Mouse (Mus musculus): ENCODE results near the gene Rbm45. TPM values are rescaled to one million over a fixed set of nuclear protein-coding genes. Genes with fewer than 3 reads are reported as not detected.

Gene Rbm45
- polyA plus RNA-seq, 1 experiment from 2014 or later = 7.9 TPM

DNA sequence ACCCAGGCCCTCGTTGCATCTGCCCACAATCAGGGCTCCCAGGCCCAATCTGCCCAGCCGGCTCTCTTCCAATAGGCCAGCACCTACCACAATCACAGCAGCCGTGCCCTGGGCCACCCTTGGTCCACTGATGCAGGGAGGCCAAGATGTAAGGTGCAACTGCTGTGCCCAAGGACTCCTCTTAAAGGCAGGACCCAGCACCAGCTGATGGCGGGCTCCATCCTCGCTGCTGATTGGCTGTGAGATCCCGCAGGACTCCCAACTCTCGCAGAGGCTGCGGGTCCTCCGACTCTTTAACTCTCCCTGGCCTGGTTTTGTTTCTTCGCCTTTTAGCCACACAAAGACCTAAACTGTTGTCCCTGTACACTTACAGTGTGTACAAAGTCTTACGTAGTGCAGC, 9.6 kb upstream of the Rbm45 start, which contains the start of gene Cyct:
Gene Cyct (minus strand): TSS at position 225 of the 400 bp plus-strand sequence.
- no peaks in the 10 kb centered on the region for H3K4me1 ChIP-seq
- no peak within 1 kb of the TSS for H3K4me3 ChIP-seq
- ATAC-seq = no peak
- H3K9me3 ChIP-seq (replicated peaks) = no peaks in the 10 kb centered on the region
- H3K27ac ChIP-seq = no peak within 1 kb of the TSS
- no peak within 1 kb of the TSS for H3K4me2 ChIP-seq
- no peaks in the 10 kb centered on the region for H3K36me3 ChIP-seq
- H3K9ac ChIP-seq = no peak within 1 kb of the TSS
- no peaks in the 10 kb centered on the region for H3K27me3 ChIP-seq (replicated peaks)
- WGBS (ENCODE audit: insufficient replicate concordance) = 74% methylated on average over 11 of the region's 11 CpGs

DNA sequence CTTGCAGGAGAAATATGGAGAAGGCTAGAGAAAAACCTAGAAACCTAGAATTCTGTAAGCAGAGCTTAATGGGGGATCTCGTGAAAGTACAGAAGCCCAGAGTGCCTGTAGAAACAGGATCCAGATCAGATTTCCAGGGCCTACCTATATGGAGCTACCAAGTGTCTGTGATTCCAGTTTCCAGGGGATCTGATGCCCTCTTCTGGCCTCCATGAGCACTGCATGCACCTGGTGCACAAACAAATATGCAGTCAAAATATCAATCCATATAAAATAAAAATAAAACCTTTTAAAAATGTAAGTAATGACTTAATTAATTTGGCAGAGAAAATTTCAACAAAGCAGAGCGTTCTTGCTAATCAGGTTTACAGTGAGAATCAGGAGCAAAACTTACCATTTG, 7.7 kb upstream of the Rbm45 start:
- no peaks in the 10 kb centered on the region for H3K27me3 ChIP-seq (replicated peaks)
- H3K36me3 ChIP-seq = no peaks in the 10 kb centered on the region
- H3K9ac ChIP-seq = no peak overlapping the region
- no peak overlapping the region for H3K27ac ChIP-seq
- 41% methylated on average over 2 of the region's 2 CpGs for WGBS (ENCODE audit: insufficient replicate concordance)
- H3K4me2 ChIP-seq = no peak overlapping the region
- H3K9me3 ChIP-seq (replicated peaks) = no peaks in the 10 kb centered on the region
- no peak overlapping the region for H3K4me3 ChIP-seq
- H3K4me1 ChIP-seq = no peaks in the 10 kb centered on the region
- ATAC-seq = no peak

DNA sequence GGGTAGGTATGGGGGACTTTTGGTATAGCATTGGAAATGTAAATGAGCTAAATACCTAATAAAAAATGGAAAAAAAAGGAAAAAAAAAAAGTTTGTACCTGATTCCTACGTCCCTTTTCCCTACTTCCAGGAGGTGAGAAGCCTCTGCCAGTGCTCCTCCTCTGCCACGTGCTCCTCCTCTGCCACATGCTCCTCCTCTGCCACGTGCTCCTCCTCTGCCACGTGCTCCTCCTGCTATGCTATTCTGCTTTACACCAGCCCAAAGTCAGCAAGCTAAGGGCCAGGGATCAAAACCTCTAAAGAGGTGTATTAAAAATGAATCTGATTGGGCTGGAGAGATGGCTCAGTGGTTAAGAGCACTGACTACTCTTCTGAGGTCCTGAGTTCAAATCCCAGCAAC, 4.0 kb upstream of the Rbm45 start:
- peaks cover 15% of the 10 kb centered on the region for H3K4me1 ChIP-seq
- 57% methylated on average over 4 of the region's 4 CpGs for WGBS (ENCODE audit: insufficient replicate concordance)
- no peak overlapping the region for H3K4me3 ChIP-seq
- H3K4me2 ChIP-seq = no peak overlapping the region
- no peaks in the 10 kb centered on the region for H3K27me3 ChIP-seq (replicated peaks)
- H3K9me3 ChIP-seq (replicated peaks) = no peaks in the 10 kb centered on the region
- no peaks in the 10 kb centered on the region for H3K36me3 ChIP-seq
- H3K9ac ChIP-seq = no peak overlapping the region
- ATAC-seq = no peak
- no peak overlapping the region for H3K27ac ChIP-seq

DNA sequence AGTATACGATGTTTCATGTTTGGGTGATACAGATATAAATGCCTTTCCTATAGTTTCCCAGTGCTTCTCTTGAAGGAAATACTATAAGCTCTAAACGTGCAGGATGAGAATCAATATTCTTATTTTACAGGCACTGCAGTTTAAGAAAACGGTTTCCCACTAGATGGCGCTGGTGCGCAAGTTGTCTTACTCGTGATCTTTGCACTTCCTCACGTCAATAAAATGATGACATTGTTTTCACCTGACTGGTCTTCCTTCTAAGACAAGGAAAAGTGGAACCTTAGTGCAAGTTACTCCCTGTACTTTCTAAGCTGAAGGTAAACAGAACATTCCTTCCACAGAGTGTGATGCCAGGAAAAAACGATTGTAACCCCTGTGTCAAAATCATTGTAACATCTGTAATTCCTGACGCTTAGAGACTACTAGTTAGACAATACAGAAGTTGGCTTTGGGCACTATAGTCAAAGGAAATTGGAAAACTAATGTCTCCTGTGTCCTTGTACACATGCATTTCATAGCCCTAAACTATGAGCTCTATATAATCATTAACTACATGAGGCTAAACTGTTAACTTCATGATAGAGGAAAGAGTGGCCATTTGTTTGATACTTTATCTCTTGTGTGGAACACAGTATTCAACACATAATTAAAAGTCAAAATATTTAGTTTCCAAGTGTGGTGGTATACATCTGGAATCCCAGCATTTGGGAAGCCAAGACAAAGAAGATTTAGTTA, 2.4 kb upstream of the Rbm45 start:
- no peaks in the 10 kb centered on the region for H3K9me3 ChIP-seq (replicated peaks)
- H3K27me3 ChIP-seq (replicated peaks) = no peaks in the 10 kb centered on the region
- ATAC-seq = no peak
- H3K4me2 ChIP-seq = no peak overlapping the region
- H3K4me3 ChIP-seq = no peak overlapping the region
- peaks cover 31% of the 10 kb centered on the region for H3K4me1 ChIP-seq
- H3K9ac ChIP-seq = no peak overlapping the region
- no peak overlapping the region for H3K27ac ChIP-seq
- H3K36me3 ChIP-seq = peaks cover 4% of the 10 kb centered on the region; the same call in 1 of the 2 replicates
- WGBS (ENCODE audit: insufficient replicate concordance) = 14% methylated on average over 9 of the region's 9 CpGs

DNA sequence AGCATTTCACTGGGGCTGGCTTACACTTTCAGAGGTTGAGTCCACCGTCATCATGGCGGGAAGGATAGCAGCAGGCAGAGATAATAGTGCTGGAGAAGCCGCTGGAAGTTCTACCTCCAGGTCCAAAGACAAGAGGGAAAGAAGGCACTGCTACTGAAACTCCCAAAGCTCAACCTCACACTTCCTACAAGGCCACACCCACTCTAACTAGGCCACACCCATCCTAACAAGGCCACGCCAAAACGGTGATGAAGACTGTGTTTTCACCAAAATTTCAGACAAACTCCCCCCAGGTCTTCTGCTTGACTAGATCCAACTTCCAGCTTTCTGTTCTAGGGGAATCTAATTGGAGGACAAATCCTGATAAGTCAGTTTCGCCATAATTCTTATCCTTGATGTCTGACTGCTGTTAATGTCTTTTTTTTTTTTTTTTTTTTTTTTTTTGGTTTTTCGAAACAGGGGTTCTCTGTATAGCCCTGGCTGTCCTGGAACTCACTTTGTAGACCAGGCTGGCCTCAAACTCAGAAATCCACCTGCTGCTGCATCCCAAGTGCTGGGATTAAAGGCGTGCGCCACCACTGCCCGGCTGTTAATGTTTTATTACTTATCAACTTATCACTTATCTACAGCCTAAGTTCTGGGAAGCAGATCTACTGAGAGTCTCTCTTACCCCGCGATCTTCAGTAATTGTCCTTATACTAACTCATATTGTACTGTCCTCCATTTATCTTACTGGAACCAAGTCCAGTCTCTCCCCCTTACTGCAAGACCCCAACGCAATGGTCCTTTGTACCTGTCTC, 723 bp upstream of the Rbm45 start:
- H3K4me2 ChIP-seq = peak overlapping the region; percentile 94
- WGBS (ENCODE audit: insufficient replicate concordance) = 48% methylated on average over 12 of the region's 13 CpGs
- ATAC-seq = no peak
- H3K27ac ChIP-seq = no peak overlapping the region
- H3K36me3 ChIP-seq = peaks cover 19% of the 10 kb centered on the region
- H3K27me3 ChIP-seq (replicated peaks) = no peaks in the 10 kb centered on the region
- H3K4me3 ChIP-seq = peak overlapping the region; percentile 97; the same call in 1 of the 2 replicates
- peaks cover 33% of the 10 kb centered on the region for H3K4me1 ChIP-seq
- H3K9me3 ChIP-seq (replicated peaks) = no peaks in the 10 kb centered on the region
- H3K9ac ChIP-seq = no peak overlapping the region

DNA sequence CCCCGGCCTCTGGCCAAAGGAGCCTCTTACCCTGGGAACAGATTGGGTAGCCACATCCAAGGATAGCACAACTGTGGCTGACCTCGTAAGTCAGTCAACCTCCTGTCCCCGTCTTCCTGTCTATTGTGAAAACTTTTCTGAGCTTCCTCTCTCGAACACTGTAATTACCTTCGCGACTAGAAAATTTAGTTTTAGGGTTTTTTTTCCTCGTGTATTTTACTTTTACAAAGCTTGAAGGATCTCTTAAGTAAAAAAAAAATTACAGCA, 805 bp downstream of the Rbm45 start:
- H3K9ac ChIP-seq = peak overlapping the region; percentile 90
- H3K4me3 ChIP-seq = peak overlapping the region; percentile 97
- ATAC-seq = peak; percentile 42
- peaks cover 34% of the 10 kb centered on the region for H3K36me3 ChIP-seq
- WGBS (ENCODE audit: insufficient replicate concordance) = under 1% methylated on average over 7 of the region's 7 CpGs
- H3K4me2 ChIP-seq = peak overlapping the region; percentile 94
- H3K27ac ChIP-seq = peak overlapping the region; percentile 94; the same call in 1 of the 2 replicates
- no peaks in the 10 kb centered on the region for H3K27me3 ChIP-seq (replicated peaks)
- H3K4me1 ChIP-seq = peaks cover 33% of the 10 kb centered on the region
- H3K9me3 ChIP-seq (replicated peaks) = no peaks in the 10 kb centered on the region

DNA sequence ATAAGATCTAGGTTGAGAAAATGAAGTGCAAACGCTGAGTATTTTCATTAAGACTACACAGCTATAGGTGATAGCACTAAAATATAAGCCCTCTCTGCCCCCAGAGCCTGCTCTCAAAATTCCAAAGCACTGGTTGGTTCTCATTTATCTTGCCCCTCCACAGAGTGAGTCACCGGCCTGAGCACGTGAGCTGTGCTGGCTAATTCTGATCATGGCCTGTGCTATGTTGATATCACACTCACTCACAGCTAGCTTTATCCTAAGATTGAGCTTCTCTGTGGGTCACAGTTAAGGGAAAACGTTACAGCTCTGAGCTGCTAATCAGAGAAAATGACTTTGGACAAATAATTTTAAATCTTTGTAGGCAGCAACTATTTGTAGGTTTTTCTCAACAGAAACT, 2.5 kb downstream of the Rbm45 start:
- H3K4me1 ChIP-seq = peaks cover 33% of the 10 kb centered on the region
- peak; percentile 72 for ATAC-seq
- no peak overlapping the region for H3K9ac ChIP-seq
- no peak overlapping the region for H3K4me3 ChIP-seq
- H3K4me2 ChIP-seq = peak overlapping the region; percentile 94; the same call in 1 of the 2 replicates
- peaks cover 47% of the 10 kb centered on the region for H3K36me3 ChIP-seq
- no peaks in the 10 kb centered on the region for H3K27me3 ChIP-seq (replicated peaks)
- no peaks in the 10 kb centered on the region for H3K9me3 ChIP-seq (replicated peaks)
- 29% methylated on average over 4 of the region's 4 CpGs for WGBS (ENCODE audit: insufficient replicate concordance)
- 0 out of 2 replicates have a peak overlapping the region, but pooled peaks have one; percentile 7 for H3K27ac ChIP-seq

DNA sequence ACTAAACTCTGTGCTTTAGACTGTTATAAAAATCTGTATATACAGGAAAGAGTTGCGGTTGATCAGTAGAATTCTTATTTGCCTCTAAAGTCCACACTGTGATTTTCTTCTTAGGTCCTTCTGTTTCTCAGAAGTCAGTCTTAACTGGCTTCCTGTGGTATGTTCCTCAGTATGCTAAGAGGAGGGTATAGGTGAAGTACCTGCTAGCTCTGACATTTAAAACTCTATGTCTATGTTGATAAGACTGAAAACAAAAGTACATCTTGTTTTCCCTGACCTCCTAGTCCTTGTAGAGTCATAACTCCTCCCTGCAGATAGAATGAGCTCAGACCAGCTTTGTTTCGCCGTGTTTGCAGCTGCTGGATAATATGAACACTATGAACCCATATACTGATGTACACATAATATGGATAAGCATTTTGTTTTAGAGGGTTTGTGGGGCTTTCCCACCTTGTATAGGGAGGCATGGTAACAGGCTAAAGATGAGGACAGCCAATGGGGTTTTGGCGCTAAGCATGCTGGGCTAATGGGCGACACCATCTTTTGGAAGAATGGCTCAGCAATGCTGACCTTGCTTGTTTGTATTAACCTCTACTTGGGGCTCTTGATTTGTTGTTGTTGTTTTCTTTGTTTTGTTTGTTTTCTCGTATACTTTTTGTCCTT, 4.9 kb downstream of the Rbm45 start:
- no peaks in the 10 kb centered on the region for H3K9me3 ChIP-seq (replicated peaks)
- H3K4me1 ChIP-seq = peaks cover 22% of the 10 kb centered on the region
- H3K9ac ChIP-seq = no peak overlapping the region
- 86% methylated on average over 6 of the region's 6 CpGs for WGBS (ENCODE audit: insufficient replicate concordance)
- H3K4me2 ChIP-seq = no peak overlapping the region
- no peak overlapping the region for H3K27ac ChIP-seq
- peaks cover 71% of the 10 kb centered on the region for H3K36me3 ChIP-seq
- H3K4me3 ChIP-seq = no peak overlapping the region
- H3K27me3 ChIP-seq (replicated peaks) = no peaks in the 10 kb centered on the region
- ATAC-seq = no peak

DNA sequence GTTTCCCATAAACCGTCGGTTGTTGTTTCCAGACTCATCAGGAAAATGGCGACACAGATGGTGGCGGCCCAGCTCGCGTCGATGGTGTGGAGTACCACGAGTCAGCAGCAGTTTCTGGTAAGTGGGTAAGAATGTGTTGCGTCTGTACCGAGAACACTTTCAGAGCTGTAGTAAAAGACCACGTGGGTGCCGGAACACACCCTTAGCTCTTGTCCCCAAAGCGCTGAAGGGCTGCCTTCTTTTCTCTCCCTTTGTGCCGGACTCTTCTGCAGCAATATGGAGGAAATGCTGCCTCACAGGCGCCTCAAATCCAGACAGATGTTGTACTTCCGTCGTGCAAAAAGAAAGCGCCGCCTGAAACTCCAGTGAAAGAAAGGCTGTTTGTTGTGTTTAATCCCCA, 8.9 kb downstream of the Rbm45 start:
- Histone ChIP-seq H3K9me3 (replicated peaks) (no peaks in the 10 kb centered on the region), H3K4me1 (no peaks in the 10 kb centered on the region), H3K36me3 (peaks cover 90% of the 10 kb centered on the region), H3K9ac (no peak overlapping the region), H3K27ac (no peak overlapping the region), H3K4me2 (no peak overlapping the region), H3K27me3 (replicated peaks) (no peaks in the 10 kb centered on the region), H3K4me3 (no peak overlapping the region)
- 92% methylated on average over 19 of the region's 19 CpGs for WGBS (ENCODE audit: insufficient replicate concordance)
- ATAC-seq = no peak

DNA sequence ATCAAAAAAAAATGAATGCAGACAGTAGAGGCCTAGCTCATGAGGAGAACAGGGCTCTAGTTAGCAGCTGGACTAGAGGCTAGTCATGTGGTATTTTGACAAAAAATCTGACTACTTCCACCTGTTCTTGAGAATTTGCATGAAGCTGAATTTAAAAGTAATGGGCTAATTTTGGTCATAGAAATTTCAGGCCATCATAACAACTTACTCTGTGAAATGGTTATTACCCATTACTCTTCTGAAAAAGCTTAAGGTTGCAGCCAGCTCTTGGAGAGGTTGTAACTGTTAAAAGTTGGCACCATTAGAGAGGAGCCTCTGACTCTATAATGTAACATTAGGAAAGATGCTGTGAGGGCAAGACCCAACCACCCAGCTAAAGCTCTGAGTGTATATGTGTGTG, 16.7 kb downstream of the Rbm45 start:
- no peak overlapping the region for H3K4me3 ChIP-seq
- H3K9me3 ChIP-seq (replicated peaks) = no peaks in the 10 kb centered on the region
- H3K9ac ChIP-seq = no peak overlapping the region
- peaks cover 52% of the 10 kb centered on the region for H3K36me3 ChIP-seq
- no peak overlapping the region for H3K4me2 ChIP-seq
- ATAC-seq = no peak
- H3K4me1 ChIP-seq = no peaks in the 10 kb centered on the region
- H3K27ac ChIP-seq = no peak overlapping the region
- H3K27me3 ChIP-seq (replicated peaks) = no peaks in the 10 kb centered on the region

DNA sequence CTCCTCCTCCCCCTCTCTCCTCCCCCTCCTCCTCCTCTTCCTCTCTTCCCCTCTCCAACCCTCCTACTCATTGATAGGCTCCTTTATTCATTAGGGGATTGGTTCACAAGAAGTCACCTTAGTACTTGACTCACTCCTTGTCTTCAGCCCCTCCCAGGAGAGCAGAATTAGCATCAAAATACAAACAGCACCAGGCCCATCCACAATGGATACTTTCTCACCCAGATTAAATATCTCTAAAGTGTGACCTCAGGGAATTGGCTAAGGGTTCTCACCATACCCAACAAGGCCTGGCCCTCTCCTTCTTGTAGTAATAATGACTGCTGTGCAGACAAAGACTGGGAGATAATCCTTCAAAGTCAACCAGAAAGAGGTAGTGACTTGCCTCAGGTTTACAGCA, 30.4 kb downstream of the Rbm45 start:
- Histone ChIP-seq H3K27me3 (replicated peaks) (peaks cover 27% of the 10 kb centered on the region), H3K9me3 (replicated peaks) (no peaks in the 10 kb centered on the region), H3K36me3 (no peaks in the 10 kb centered on the region), H3K9ac (no peak overlapping the region), H3K4me1 (no peaks in the 10 kb centered on the region), H3K4me2 (no peak overlapping the region), H3K27ac (no peak overlapping the region), H3K4me3 (no peak overlapping the region)
- ATAC-seq = no peak

DNA sequence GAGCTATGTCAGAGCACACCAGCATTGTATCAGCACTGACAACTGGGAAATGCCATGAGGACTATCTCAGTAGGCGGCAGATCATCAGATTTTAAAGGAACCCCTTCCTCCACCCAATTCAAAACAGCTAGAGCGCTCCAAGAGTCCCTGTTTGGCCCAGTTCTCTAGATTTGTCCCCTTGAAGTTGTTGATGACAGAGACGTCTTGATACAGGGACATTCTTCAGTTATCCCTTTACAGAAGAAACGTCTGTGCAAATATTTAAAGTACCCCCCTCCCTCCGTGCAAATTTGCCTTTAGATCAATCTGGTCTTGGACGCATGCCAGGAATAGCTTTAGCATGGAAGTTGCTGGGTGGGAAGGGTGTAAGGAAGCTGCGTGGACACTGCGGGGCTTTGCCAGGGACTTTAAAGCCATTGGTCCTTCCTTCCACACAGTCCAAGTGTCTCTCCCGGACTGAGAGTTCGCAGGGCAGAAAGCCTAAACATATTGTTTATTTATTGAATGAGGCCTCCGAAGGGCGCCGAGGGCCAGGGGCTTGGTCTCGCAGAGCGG, 35.9 kb downstream of the Rbm45 start:
- H3K36me3 ChIP-seq = no peaks in the 10 kb centered on the region
- H3K9me3 ChIP-seq (replicated peaks) = no peaks in the 10 kb centered on the region
- peaks cover 69% of the 10 kb centered on the region for H3K27me3 ChIP-seq (replicated peaks)
- peak overlapping the region; percentile 60 for H3K9ac ChIP-seq
- H3K27ac ChIP-seq = no peak overlapping the region
- peak overlapping the region; percentile 62 for H3K4me3 ChIP-seq
- 0 out of 2 replicates have a peak, but pooled peaks cover 13% of the 10 kb centered on the region for H3K4me1 ChIP-seq
- peak; percentile 17; the same call in 1 of the 2 replicates for ATAC-seq
- WGBS (ENCODE audit: insufficient replicate concordance) = 4% methylated on average over 15 of the region's 15 CpGs
- H3K4me2 ChIP-seq = peak overlapping the region; percentile 75

Measured in liver, embryonic 12.5 days (tissue).